Mouse (Mus musculus): Measurements from ENCODE around the gene Nphp1. TPM values are rescaled to one million over a fixed set of nuclear protein-coding genes. Genes with fewer than 3 reads are reported as not detected.
A peak's percentile ranks its signal among the peaks of the same experiment; 100 is the strongest.

The Nphp1 gene
- polyA plus RNA-seq, 1 experiment from 2014 or later, result 20.4 TPM

DNA sequence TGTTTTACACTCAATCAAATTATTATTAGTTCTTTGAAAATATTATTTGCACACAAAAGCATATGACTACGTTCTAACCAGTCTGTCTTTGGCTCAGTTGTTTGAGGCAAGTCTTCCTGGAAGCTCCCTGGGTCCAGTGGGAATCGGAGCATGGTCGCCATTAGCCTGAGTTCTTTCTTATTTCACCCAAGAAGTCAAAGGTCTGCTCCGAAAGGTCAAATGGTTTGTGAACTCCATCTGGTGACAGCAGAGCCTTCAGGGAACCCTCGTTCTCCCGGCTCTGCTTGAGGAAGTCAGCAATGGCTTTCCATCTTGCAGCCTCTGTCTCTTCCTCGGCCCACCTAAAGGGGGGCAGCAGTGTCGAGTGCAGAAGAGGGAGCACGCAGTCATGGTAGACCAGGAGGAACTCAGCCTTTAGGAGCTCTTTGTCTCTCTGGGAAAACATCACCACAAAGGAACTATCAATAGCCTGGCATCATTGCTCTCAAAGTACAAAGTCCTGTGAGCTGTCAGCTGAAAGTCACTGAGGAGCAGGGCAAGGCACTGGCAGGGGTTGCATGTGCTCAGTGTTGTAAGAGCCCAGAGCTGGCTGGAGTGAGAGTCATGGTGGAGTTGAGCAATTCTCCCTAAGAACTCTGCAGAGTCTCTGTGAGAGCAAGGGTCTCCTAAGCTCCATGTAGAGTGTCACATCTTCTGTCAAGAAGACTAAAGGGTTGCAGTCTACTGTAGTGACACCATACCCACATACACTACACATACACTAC is 47.8 kb downstream of the Nphp1 start:
- Histone ChIP-seq H3K27me3 (no peaks in the 10 kb centered on the region), H3K4me1 (replicated peaks) (no peaks in the 10 kb centered on the region), H3K4me3 (replicated peaks) (no peak overlapping the region), H3K27ac (no peak overlapping the region), H3K9ac (replicated peaks) (no peak overlapping the region), H3K36me3 (peaks cover 31% of the 10 kb centered on the region), H3K4me2 (replicated peaks) (no peak overlapping the region), H3K9me3 (no peaks in the 10 kb centered on the region)
- no peak for ATAC-seq
- 85% methylated on average over 9 of the region's 9 CpGs for WGBS

DNA sequence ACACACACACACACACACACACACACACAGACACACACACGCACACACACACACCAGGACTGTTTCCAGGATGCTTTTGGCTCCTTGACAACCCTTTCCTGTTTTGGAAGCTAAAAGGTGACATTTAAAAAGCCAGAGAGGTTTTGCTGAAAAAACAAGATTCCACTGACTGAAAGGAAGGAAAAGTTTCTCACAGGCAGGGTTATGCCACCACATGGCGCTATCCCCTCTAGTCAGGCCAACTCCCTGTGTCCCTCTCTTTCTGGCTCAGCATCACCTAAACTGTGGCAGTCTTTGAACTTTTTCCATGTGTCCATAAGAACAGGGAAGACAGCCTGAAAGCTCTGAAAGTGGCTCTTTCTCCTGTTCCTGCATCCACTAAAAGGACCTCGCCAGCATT is 50.8 kb downstream of the Nphp1 start:
- no peaks in the 10 kb centered on the region for H3K27me3 ChIP-seq
- no peak for ATAC-seq
- H3K36me3 ChIP-seq, result peaks cover 21% of the 10 kb centered on the region
- H3K4me2 ChIP-seq (replicated peaks), result no peak overlapping the region
- H3K9ac ChIP-seq (replicated peaks), result no peak overlapping the region
- no peak overlapping the region for H3K27ac ChIP-seq
- WGBS, result 91% methylated on average over 3 of the region's 3 CpGs
- H3K4me1 ChIP-seq (replicated peaks), result no peaks in the 10 kb centered on the region
- no peak overlapping the region for H3K4me3 ChIP-seq (replicated peaks)
- H3K9me3 ChIP-seq, result no peaks in the 10 kb centered on the region

DNA sequence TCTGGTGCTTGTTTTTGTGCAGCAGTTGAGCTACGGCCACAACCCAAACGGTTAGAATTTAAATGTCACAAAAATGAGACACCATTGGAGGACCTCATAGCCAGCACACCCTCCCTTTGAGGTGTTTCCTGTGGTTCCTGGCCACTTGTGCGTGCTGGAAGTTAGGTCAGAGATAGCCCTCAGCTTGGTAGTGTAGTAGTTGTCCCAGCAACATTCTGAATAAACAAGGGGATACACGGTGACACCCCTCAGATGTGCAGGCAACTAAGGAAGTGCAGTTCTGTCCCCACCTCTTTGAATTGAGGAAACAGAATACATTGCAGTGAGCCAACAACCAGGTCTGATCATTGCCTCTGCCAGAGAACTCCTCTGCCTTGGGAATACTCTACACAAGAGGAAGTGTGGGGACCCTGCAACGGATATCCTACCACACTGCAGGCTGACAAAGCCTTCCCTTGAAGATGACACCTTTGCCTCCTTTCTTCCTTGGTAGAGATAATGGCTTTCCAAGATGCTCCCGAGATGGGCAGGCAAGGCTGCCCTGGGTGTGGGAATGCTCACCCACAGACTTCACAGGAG is 52.0 kb downstream of the Nphp1 start:
- no peak for ATAC-seq
- no peak overlapping the region for H3K4me2 ChIP-seq (replicated peaks)
- H3K9ac ChIP-seq (replicated peaks), result no peak overlapping the region
- H3K36me3 ChIP-seq, result peaks cover 11% of the 10 kb centered on the region
- no peaks in the 10 kb centered on the region for H3K27me3 ChIP-seq
- no peak overlapping the region for H3K27ac ChIP-seq
- 86% methylated on average over 6 of the region's 6 CpGs for WGBS
- H3K4me3 ChIP-seq (replicated peaks), result no peak overlapping the region
- H3K9me3 ChIP-seq, result no peaks in the 10 kb centered on the region
- no peaks in the 10 kb centered on the region for H3K4me1 ChIP-seq (replicated peaks)

DNA sequence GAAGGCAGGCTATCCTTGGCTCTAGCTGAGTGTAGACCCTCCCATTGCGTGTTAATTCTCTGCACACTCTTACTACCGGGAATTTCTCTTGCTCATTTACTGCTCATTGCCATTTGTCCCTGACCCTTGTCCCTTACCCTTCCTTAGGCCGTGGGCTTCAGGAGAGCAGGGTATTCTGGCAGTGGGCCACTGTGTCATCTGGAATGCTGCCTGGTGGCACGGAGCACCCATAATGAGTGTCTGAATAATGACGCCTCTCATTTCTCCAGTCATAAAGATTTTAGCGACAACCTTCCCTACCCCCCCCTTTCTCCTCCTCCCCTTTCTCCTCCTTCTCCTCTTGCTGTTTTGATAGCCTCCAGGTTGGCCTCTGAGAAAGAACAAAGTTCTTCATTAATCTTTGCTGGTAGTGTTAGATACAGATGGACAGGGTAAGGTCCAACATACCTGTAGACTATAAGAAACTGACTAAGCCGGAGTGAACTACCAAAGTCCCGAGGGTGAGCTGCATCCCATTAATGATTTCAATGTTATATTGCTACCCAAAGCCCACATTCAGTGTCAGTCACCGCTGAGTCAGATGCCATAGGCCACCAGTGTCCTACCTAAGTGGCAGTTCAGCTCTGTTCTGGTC is 53.1 kb downstream of the Nphp1 start:
- Histone ChIP-seq H3K9me3 (no peaks in the 10 kb centered on the region), H3K4me3 (replicated peaks) (no peak overlapping the region), H3K9ac (replicated peaks) (no peak overlapping the region), H3K36me3 (peaks cover under 1% of the 10 kb centered on the region; the same call in 1 of the 2 replicates), H3K27ac (no peak overlapping the region), H3K4me1 (replicated peaks) (no peaks in the 10 kb centered on the region), H3K27me3 (peaks cover 4% of the 10 kb centered on the region), H3K4me2 (replicated peaks) (no peak overlapping the region)
- 80% methylated on average over 9 of the region's 9 CpGs for WGBS
- ATAC-seq, result no peak

DNA sequence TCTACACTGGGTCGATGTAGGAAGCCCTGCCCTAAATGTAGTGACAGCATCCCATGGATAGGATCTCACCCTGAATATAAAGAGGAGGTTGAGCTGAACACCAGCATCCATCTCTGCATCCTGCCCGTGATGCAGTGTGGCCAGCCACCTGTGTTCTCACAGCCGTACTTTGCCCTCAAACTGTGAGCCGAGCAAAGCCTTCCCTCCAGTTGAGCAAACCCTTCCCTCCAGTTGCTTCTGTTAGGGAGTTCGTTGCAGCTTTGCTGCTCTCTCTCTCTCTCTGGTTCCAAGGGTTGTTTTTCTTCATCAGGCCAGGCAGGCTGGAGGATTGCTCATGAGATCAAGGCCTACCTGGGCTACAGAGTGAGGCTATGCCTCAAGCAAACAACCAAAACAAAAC is 53.8 kb downstream of the Nphp1 start:
- no peak overlapping the region for H3K4me3 ChIP-seq (replicated peaks)
- peaks cover under 1% of the 10 kb centered on the region; the same call in 1 of the 2 replicates for H3K4me1 ChIP-seq (replicated peaks)
- H3K9me3 ChIP-seq, result no peaks in the 10 kb centered on the region
- no peak overlapping the region for H3K4me2 ChIP-seq (replicated peaks)
- no peak overlapping the region for H3K27ac ChIP-seq
- H3K27me3 ChIP-seq, result peaks cover 11% of the 10 kb centered on the region
- H3K36me3 ChIP-seq, result no peaks in the 10 kb centered on the region
- no peak overlapping the region for H3K9ac ChIP-seq (replicated peaks)
- no peak for ATAC-seq
- WGBS, result 78% methylated on average over 5 of the region's 5 CpGs

DNA sequence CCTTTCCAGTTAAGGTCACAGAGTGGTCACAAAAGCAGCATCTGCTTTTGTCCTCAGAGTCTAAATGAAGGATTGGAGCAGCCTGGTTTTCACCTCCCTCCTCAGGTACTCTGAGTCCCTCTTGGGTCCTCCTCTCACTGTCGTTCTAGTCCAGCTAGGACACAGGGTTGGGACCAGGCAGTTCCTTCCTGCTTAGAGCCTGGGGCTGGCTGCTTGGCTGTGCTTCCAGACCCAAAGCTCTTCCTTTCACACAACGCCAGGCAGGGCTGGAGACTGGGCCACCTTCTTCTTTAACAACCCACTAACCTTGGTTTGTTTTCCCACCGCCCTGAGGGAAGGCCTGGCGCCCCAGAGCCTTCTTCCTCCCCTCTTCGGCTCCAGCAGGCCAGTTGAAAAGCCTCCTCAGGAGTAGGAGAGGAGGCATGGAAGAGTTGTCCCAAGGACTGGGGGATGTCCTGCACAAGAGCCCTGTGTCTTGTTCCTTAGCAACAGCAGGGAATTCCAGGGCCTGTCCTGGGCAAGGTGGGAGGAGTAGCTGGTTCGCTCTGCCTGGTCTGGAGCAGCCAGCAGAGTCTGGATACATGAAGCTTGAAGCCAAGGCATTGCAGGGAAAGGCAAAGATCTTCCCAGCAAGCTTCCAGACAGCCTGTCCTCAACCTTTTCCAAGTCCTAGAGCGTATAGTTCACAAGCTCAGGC is 58.2 kb downstream of the Nphp1 start:
- Histone ChIP-seq H3K4me3 (replicated peaks) (no peak overlapping the region), H3K9ac (replicated peaks) (no peak overlapping the region), H3K36me3 (no peaks in the 10 kb centered on the region), H3K4me2 (replicated peaks) (no peak overlapping the region), H3K27me3 (peaks cover 26% of the 10 kb centered on the region), H3K9me3 (no peaks in the 10 kb centered on the region), H3K4me1 (replicated peaks) (peaks cover 7% of the 10 kb centered on the region), H3K27ac (no peak overlapping the region)
- WGBS, result 41% methylated on average over 7 of the region's 7 CpGs
- ATAC-seq, result no peak

DNA sequence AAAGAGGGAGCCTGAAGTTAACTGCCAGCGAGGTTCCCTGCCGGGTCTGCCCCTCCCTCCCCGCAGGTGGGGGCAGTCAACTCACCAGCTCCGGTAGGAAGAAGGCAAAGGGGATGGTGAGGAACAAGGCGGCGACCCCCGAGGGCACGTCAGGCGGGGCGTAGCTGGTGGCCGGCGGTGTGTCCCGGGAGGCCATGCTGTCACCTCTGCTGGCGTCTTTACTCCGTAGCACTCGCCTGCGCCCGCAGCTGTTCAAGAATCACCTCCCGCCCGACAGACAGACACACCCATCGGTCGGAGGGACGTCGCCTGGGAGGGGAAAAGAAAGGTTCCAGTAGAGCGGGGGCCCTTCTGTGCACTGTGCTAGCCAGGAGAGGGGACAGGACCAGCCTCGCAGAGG is 59.0 kb downstream of the Nphp1 start, which contains the start of gene Mall:
TSS of gene Mall (minus strand) at position 262 of the 400 bp plus-strand sequence.
- H3K36me3 ChIP-seq, result no peaks in the 10 kb centered on the region
- peaks cover 7% of the 10 kb centered on the region for H3K4me1 ChIP-seq (replicated peaks)
- no peak within 1 kb of the TSS for H3K27ac ChIP-seq
- no peaks in the 10 kb centered on the region for H3K9me3 ChIP-seq
- no peak within 1 kb of the TSS for H3K9ac ChIP-seq (replicated peaks)
- H3K4me3 ChIP-seq (replicated peaks), result peak within 1 kb of the TSS; percentile 9; the same call in 1 of the 2 replicates
- WGBS, result under 1% methylated on average over 26 of the region's 26 CpGs
- no peak for ATAC-seq
- peaks cover 26% of the 10 kb centered on the region for H3K27me3 ChIP-seq
- H3K4me2 ChIP-seq (replicated peaks), result peak within 1 kb of the TSS; percentile 36

DNA sequence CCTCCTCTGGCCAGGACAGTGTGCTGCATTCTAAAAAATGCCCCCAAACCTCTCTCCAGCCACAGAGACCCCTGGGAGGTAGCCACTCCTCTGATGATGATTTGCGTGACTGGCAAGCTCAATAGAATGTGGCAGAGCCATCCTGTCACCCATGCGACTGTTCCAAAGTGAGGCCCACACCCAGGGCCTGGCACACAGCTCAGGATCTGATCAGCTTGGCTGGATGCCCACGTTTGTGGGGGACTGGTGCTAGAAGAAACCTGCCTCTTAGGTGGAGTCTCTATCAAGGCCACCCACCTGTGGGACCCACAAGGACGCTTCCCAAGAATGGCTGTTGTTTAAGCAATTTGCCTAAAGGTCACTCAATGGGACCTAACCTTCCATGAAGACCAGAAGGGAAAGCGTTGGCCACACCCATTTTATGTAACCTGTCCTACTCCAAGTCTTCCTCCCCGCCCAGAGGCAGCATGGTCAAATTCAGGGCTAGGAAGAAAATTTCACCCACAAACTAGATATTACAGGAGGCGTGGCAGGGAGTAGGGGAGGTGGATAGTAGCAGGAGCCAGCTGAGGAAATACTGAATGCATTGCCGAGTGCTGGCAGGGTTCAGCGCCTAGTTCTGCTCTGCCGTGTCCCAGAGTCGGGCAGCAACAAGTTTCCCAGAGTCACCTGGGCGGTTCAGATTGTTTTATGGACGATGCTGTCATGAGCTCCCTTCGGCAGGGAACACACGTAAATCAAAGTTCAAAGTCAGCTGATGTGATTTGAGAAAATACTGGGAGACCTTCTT is 59.8 kb downstream of the Nphp1 start:
- Histone ChIP-seq H3K4me1 (replicated peaks) (peaks cover 7% of the 10 kb centered on the region), H3K27me3 (peaks cover 26% of the 10 kb centered on the region), H3K9me3 (no peaks in the 10 kb centered on the region), H3K9ac (replicated peaks) (no peak overlapping the region), H3K27ac (no peak overlapping the region), H3K4me3 (replicated peaks) (no peak overlapping the region), H3K36me3 (no peaks in the 10 kb centered on the region), H3K4me2 (replicated peaks) (no peak overlapping the region)
- ATAC-seq, result no peak
- 43% methylated on average over 15 of the region's 15 CpGs for WGBS

DNA sequence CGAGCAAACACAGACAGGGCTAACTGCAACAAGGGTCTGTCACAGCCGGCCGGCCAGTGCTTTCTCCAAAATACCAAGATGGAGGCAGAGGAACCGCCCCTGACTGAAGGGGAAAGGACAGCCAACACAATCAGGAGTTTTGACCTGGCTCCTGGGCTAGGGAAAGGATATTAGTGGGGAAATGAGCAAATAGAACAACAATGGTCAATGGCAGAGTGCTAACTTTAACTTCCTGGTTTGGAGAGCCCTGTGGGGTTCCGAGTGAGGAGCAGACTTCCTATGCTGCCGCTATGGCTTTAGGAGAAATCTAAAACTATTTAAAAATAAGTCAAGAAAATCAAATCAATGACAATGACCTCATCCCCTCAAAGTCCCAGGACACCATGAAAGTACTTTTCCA is 60.6 kb downstream of the Nphp1 start:
- Histone ChIP-seq H3K4me2 (replicated peaks) (no peak overlapping the region), H3K9me3 (no peaks in the 10 kb centered on the region), H3K27me3 (peaks cover 26% of the 10 kb centered on the region), H3K4me3 (replicated peaks) (no peak overlapping the region), H3K4me1 (replicated peaks) (peaks cover 7% of the 10 kb centered on the region), H3K36me3 (no peaks in the 10 kb centered on the region), H3K27ac (no peak overlapping the region), H3K9ac (replicated peaks) (no peak overlapping the region)
- WGBS, result 77% methylated on average over 6 of the region's 6 CpGs
- ATAC-seq, result no peak

DNA sequence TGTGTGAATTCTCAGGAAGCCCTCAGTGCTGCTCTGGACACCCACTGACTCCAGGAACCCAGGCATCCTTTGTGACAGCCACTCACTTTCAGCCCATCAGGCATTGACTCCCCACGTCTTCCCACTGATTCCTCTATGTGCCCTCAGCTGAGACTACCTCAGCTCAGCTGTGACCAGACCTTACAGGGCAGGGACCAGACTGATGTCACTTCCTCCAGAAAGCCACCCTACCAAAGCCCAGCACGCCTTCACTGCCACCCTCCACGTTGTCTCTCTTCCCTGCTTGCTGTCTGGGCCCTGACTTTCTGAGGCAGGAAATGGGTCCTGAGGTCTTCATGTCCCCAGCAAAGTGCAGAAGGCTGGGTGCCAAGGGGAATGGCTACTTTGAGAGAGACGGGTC is 65.5 kb downstream of the Nphp1 start:
- no peaks in the 10 kb centered on the region for H3K9me3 ChIP-seq
- WGBS, result 71% methylated on average over 4 of the region's 4 CpGs
- H3K4me2 ChIP-seq (replicated peaks), result no peak overlapping the region
- H3K27me3 ChIP-seq, result no peaks in the 10 kb centered on the region
- ATAC-seq, result no peak
- H3K4me1 ChIP-seq (replicated peaks), result no peaks in the 10 kb centered on the region
- H3K4me3 ChIP-seq (replicated peaks), result no peak overlapping the region
- H3K36me3 ChIP-seq, result no peaks in the 10 kb centered on the region
- H3K9ac ChIP-seq (replicated peaks), result no peak overlapping the region
- H3K27ac ChIP-seq, result no peak overlapping the region

DNA sequence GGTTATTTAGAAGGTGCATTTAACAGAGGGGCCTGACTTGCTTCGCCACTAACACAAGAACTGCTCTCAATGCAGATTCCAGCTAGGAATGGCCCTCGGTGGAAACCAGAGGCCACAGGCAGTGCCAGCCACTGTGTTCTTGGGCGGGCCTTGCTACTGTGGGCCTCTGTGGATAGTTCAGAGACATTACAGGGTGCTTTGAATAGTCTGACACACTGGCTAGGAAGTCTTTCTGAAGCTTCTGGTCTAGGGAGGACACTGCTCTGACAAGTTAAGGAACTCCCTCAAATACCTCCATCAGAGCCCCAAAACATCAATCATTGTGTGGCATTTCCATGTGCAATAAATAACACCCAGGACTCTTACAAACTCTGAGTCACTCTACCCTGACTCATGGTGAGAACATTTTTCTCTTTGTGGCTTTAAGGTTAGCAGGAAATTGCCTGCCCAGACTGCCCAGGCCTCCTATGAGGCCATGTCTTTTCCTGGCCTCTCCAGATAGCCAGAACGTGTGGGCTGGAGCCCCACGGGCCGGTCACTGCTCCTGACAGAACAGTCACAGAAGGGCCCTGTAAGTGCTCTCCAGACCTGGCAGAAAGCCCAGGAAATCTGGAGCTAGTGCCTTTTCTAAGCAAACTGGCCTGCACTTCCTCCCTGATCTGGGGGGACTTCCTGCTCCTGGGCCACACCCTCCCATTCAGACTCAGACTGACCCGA is 66.4 kb downstream of the Nphp1 start:
- Histone ChIP-seq H3K27me3 (no peaks in the 10 kb centered on the region), H3K27ac (no peak overlapping the region), H3K4me2 (replicated peaks) (no peak overlapping the region), H3K36me3 (no peaks in the 10 kb centered on the region), H3K9ac (replicated peaks) (no peak overlapping the region), H3K9me3 (no peaks in the 10 kb centered on the region), H3K4me1 (replicated peaks) (no peaks in the 10 kb centered on the region), H3K4me3 (replicated peaks) (no peak overlapping the region)
- 65% methylated on average over 7 of the region's 7 CpGs for WGBS
- ATAC-seq, result no peak

Measured in midbrain, embryonic 13.5 days (tissue).